Mouse (Mus musculus) liver, embryonic 14.5 days (tissue): ENCODE measurements around the gene Ttll8.

ENCODE experiments used
- CTCF ChIP-seq: IDR thresholded peaks from 2 replicates; pipeline ENCODE4 v1.5.1; 2016; ENCODE audit warnings: antibody characterized with exemption, low read depth, control low read depth
- EP300 ChIP-seq: IDR thresholded peaks from 2 replicates; pipeline ENCODE4 v1.6.1; 2016; ENCODE audit warnings: antibody characterized with exemption, low read depth

DNA sequence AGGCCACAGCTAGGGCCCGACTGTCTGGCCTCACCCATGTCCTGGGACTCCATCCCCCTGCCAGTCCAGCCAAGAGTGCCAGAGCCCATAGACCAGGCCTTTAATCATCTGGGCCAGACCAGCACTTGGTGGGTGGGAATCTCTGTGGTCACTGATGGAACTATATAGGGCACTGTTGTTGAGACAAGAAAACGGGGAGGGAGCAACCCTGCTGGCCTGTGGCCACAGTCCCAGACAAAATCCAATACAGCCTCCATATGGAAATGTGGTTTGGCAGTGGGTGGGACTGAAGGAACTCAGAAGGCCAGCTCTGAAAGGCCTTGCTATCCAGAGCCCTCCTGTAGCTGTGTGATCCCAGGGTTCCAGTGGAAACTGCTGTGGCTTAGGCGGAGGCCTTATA lies 65.2 kb downstream of the Ttll8 start:
- TF ChIP-seq CTCF (no peak), EP300 (no peak)
